Mouse (Mus musculus): ENCODE results near the gene Galnt6. TPM values are rescaled to one million over a fixed set of nuclear protein-coding genes. Genes with fewer than 3 reads are reported as not detected.

Galnt6 gene
- total RNA-seq, 2 experiments from 2014 or later: 2.0 to 2.1 TPM

- DNase-seq (ENCODE audit: low spot score in 2 of 2): no peak
These were observed 6.6 kb downstream of the Galnt6 start for GRCm38 (mm10) chr15:100722564-100722963.

GRCm38 (mm10) chr15:100722026-100722425 is 7.2 kb downstream of the Galnt6 start:
- no peak for DNase-seq (ENCODE audit: low spot score in 2 of 2)

GRCm38 (mm10) chr15:100721445-100721844 is 7.7 kb downstream of the Galnt6 start:
- DNase-seq (ENCODE audit: low spot score in 2 of 2): no peak

- DNase-seq (ENCODE audit: low spot score in 2 of 2): no peak
These were observed 9.1 kb downstream of the Galnt6 start for GRCm38 (mm10) chr15:100720066-100720465.

- DNase-seq (ENCODE audit: low spot score in 2 of 2): no peak
These were observed 10.0 kb downstream of the Galnt6 start for GRCm38 (mm10) chr15:100719217-100719616.

- DNase-seq (ENCODE audit: low spot score in 2 of 2): no peak
These were observed 10.6 kb downstream of the Galnt6 start for GRCm38 (mm10) chr15:100718572-100718971.

- DNase-seq (ENCODE audit: low spot score in 2 of 2): no peak
These were observed 11.2 kb downstream of the Galnt6 start for GRCm38 (mm10) chr15:100717933-100718332.

GRCm38 (mm10) chr15:100715399-100715993 is 13.7 kb downstream of the Galnt6 start:
- DNase-seq (ENCODE audit: low spot score in 2 of 2): no peak

- no peak for DNase-seq (ENCODE audit: low spot score in 2 of 2)
These were observed 14.7 kb downstream of the Galnt6 start for GRCm38 (mm10) chr15:100714470-100714869.

- no peak for DNase-seq (ENCODE audit: low spot score in 2 of 2)
These were observed 18.3 kb downstream of the Galnt6 start for GRCm38 (mm10) chr15:100710838-100711237.

GRCm38 (mm10) chr15:100708433-100709078 is 20.6 kb downstream of the Galnt6 start:
- no peak for DNase-seq (ENCODE audit: low spot score in 2 of 2)

- no peak for DNase-seq (ENCODE audit: low spot score in 2 of 2)
These were observed 22.9 kb downstream of the Galnt6 start for GRCm38 (mm10) chr15:100706226-100706625.

GRCm38 (mm10) chr15:100705376-100705775 is 23.8 kb downstream of the Galnt6 start:
- DNase-seq (ENCODE audit: low spot score in 2 of 2): no peak

- no peak for DNase-seq (ENCODE audit: low spot score in 2 of 2)
These were observed 25.3 kb downstream of the Galnt6 start for GRCm38 (mm10) chr15:100703913-100704312.

GRCm38 (mm10) chr15:100701856-100702255 is 27.3 kb downstream of the Galnt6 start:
- DNase-seq (ENCODE audit: low spot score in 2 of 2): no peak

- DNase-seq (ENCODE audit: low spot score in 2 of 2): peak in 1 of 2 experiments; percentile 31
These were observed 28.1 kb downstream of the Galnt6 start for GRCm38 (mm10) chr15:100701108-100701507.

- no peak for DNase-seq (ENCODE audit: low spot score in 2 of 2)
These were observed 28.8 kb downstream of the Galnt6 start for GRCm38 (mm10) chr15:100700424-100700823.

- no peak for DNase-seq (ENCODE audit: low spot score in 2 of 2)
These were observed 29.8 kb downstream of the Galnt6 start for GRCm38 (mm10) chr15:100699386-100699785.

- DNase-seq (ENCODE audit: low spot score in 2 of 2): no peak
These were observed 31.1 kb downstream of the Galnt6 start for GRCm38 (mm10) chr15:100698078-100698477.

GRCm38 (mm10) chr15:100694406-100694805 is 34.8 kb downstream of the Galnt6 start:
- DNase-seq (ENCODE audit: low spot score in 2 of 2): no peak

GRCm38 (mm10) chr15:100691990-100692389 is 37.2 kb downstream of the Galnt6 start:
- DNase-seq (ENCODE audit: low spot score in 2 of 2): no peak

GRCm38 (mm10) chr15:100687430-100687971 is 41.7 kb downstream of the Galnt6 start, which contains the start of gene Cela1:
Cela1 (minus strand) TSS chr15:100687921.
- no peak for DNase-seq (ENCODE audit: low spot score in 2 of 2)

GRCm38 (mm10) chr15:100686989-100687388 is 42.2 kb downstream of the Galnt6 start:
- no peak for DNase-seq (ENCODE audit: low spot score in 2 of 2)

Measured in layer of hippocampus, postnatal 14 days (tissue).